Mouse (Mus musculus): ENCODE measurements at regions not wholly inside any gene's neighbourhood (a gene's known extent, or its start where the extent isn't known, plus 50 kb on each side); places are given as distances from the start of the nearest gene placed in this dataset.

- DNase-seq (ENCODE audit: low spot score) = no peak
Observed at GRCm38 (mm10) chr2:56083226-56083625, 647.5 kb downstream of the Kcnj3 start.

DNA sequence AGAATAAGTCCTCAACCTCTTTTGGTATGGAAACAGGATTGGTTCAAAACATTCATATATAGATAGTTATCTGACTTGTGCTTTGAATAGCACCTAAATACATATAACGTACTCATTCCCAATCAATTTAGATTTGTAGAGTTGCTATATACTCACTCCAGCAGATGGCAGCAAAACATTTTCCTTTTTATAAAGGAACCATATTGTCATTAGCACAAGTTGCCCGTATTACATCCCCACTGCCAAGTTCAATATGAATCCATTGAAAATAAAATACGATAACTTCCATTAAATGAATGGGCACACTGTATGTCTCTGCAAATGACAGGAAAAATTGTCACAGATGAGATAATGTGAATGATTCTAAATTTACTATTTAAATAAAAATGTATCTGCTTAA lies 673.8 kb downstream of the Kcnj3 start:
- DNase-seq (ENCODE audit: low spot score) = no peak

- no peak for DNase-seq (ENCODE audit: low spot score)
Observed at GRCm38 (mm10) chr2:56109975-56110374, 674.2 kb downstream of the Kcnj3 start.

- DNase-seq (ENCODE audit: low spot score) = peak; percentile 61
Observed at GRCm38 (mm10) chr2:56114469-56114868, 678.7 kb downstream of the Kcnj3 start.

GRCm38 (mm10) chr2:56119368-56119767 lies 683.6 kb downstream of the Kcnj3 start:
- DNase-seq (ENCODE audit: low spot score) = peak; percentile 88

DNA sequence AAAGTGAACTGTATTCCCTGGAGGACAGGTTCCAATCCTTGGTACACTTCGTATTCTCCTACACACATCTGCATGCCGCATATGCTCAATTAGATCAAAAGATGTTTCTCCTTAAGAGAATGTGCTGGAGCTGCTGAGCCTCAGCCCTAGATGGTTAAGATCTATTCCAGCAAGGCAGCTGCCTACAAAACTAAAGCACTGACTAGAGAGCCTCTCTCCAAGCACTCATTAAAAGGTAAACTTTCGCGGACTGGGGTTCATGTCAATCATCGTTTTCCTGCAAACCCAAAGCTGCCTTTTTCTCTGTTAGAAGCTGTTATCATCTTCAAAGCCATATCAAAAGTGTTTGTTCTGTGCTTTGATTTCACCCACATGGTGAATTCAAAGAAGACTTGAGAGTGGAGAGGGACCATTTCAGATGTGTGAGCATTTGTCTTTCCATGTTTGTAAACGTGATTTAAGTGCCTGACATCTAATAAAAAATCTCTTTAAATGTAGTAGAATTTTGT lies 711.4 kb downstream of the Kcnj3 start:
- DNase-seq (ENCODE audit: low spot score) = no peak

- no peak for DNase-seq (ENCODE audit: low spot score)
Observed at GRCm38 (mm10) chr2:56196449-56196848, 760.7 kb downstream of the Kcnj3 start.

DNA sequence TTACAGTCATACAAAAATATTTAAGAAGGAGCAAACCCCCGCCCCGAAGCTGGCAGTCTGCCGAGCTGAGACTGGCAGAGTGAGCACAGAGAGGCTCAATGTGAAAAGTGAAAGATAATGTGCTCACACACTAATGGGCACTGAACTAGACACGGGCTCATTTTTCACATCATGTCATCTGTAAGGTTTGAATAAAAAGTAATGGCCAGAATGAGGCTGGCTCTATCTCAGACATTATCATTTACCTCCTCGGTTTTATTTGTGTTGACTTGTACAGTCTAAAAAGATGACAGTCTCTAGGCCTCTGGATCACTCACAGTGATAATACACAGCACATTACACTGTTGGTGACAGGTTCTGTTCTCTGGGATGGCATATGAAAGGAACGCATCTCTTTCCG lies 791.7 kb downstream of the Kcnj3 start:
- no peak for DNase-seq (ENCODE audit: low spot score)

- DNase-seq (ENCODE audit: low spot score) = peak; percentile 39
Observed at GRCm38 (mm10) chr2:56233042-56233441, 797.3 kb downstream of the Kcnj3 start.

- DNase-seq (ENCODE audit: low spot score) = peak; percentile 47
Observed at GRCm38 (mm10) chr2:56257044-56257954, 821.5 kb downstream of the Kcnj3 start.

GRCm38 (mm10) chr2:56304920-56305319 lies 818.9 kb downstream of the Nr4a2 start:
- DNase-seq (ENCODE audit: low spot score) = no peak

DNA sequence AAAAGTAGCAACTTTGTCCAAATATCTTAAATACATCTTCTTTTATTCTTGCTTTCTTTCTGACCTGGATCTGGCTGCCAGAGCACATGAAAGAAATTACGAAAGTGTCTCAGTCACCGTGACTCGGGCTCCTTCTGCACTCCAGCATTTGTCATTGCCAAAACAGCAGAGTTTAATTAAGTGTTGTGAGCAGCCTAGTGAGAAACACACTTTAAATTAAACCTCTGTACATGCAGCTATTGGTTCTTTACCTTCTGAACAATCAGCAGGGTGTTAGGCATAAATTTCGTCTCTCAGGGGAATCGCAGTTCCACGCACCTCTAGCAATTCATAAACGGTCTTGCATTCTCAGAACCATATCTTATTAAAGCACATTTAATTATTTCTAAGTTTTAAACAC lies 802.1 kb downstream of the Nr4a2 start:
- no peak for DNase-seq (ENCODE audit: low spot score)

- DNase-seq (ENCODE audit: low spot score) = no peak
Observed at GRCm38 (mm10) chr2:56322508-56322907, 801.3 kb downstream of the Nr4a2 start.

DNA sequence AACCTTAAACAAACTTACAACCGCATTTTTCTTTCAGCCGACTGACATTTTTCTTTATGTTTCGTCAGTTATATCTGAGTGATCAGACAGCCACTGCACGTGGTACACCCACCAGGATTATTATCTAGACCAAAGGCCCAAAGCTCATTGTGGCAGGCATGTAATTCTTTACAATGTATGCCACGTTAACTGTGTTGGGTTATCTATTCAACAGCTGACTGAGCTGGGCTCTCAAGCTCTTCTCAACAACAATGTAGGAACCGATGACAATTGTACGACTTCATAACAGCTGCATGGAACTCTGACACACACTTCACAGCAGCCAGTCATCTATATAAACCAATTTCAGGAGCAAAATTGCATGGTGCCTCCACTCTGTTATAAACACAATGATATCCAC lies 787.8 kb downstream of the Nr4a2 start:
- DNase-seq (ENCODE audit: low spot score) = no peak

GRCm38 (mm10) chr2:56364065-56364464 lies 759.7 kb downstream of the Nr4a2 start:
- no peak for DNase-seq (ENCODE audit: low spot score)
